Mouse (Mus musculus): Measurements from ENCODE around the gene Crtam.

GRCm38 (mm10) chr9:41029827-41030226, 25.4 kb upstream of the Crtam start:
- TF ChIP-seq POLR2A (IDR thresholded peaks at IDR 0.05; ENCODE audit: low read depth, low read length) (no peak), CTCF (IDR thresholded peaks at IDR 0.05; ENCODE audit: borderline replicate concordance, insufficient read depth, low read length) (no peak)

Measured in embryonic fibroblast, embryonic 13.5 days (primary cell).